7 mouse cellular contexts compared by ENCODE assay signal in genomic region chr7:126272770-126273311, GRCm38 (mm10). TPM values are rescaled to one million over a fixed set of nuclear protein-coding genes. Genes with fewer than 3 reads are reported as not detected.
DNase-seq lines count a peak whose midpoint lies in the region; ATAC-seq and TF ChIP-seq lines count a peak whose summit lies in the region.

No protein-coding gene starts in this region.

- no peaks in the 10 kb centered on the region for H3K27me3 ChIP-seq in lung, postnatal 0 days (replicated peaks; ENCODE audit: insufficient read depth, low read length)
- peaks cover 21% of the 10 kb centered on the region for H3K27me3 ChIP-seq in hindbrain, embryonic 10.5 days (ENCODE audit: insufficient read depth, poor library complexity, severe bottlenecking)
- peaks cover 15% of the 10 kb centered on the region for H3K27me3 ChIP-seq in liver, postnatal 0 days (ENCODE audit: insufficient read depth, low read length)

- no peaks in the 10 kb centered on the region for H3K9me3 ChIP-seq in lung, postnatal 0 days (ENCODE audit: low read length)
- H3K9me3 ChIP-seq in hindbrain, embryonic 10.5 days = no peaks in the 10 kb centered on the region
- H3K9me3 ChIP-seq in liver, postnatal 0 days (ENCODE audit: low read length) = no peaks in the 10 kb centered on the region

- peaks cover 16% of the 10 kb centered on the region for H3K4me1 ChIP-seq in lung, postnatal 0 days (ENCODE audit: insufficient read depth, low read depth, low read length)
- H3K4me1 ChIP-seq in hindbrain, embryonic 10.5 days (replicated peaks) = peaks cover 63% of the 10 kb centered on the region
- H3K4me1 ChIP-seq in liver, postnatal 0 days (ENCODE audit: insufficient read depth) = peaks cover 35% of the 10 kb centered on the region

- H3K4me3 ChIP-seq in lung, postnatal 0 days (ENCODE audit: low read depth, low read length) = peak overlapping the region; percentile 71
- H3K4me3 ChIP-seq in hindbrain, embryonic 10.5 days = peak overlapping the region; percentile 86
- peak overlapping the region; percentile 60 for H3K4me3 ChIP-seq in liver, postnatal 0 days (ENCODE audit: low read depth, low read length)

- peak overlapping the region; percentile 100 for H3K4me2 ChIP-seq in lung, postnatal 0 days (replicated peaks; ENCODE audit: low read depth, low read length)
- peak overlapping the region; percentile 91 for H3K4me2 ChIP-seq in liver, postnatal 0 days (ENCODE audit: low read depth, low read length)

- no peak for TF ChIP-seq EP300 in lung, postnatal 0 days (IDR thresholded peaks at IDR 0.05)
- no peak for TF ChIP-seq EP300 in liver, postnatal 0 days (IDR thresholded peaks at IDR 0.05; ENCODE audit: low read depth)

- under 1% methylated on average over 33 of the region's 38 CpGs for WGBS in lung, postnatal 0 days
- WGBS in hindbrain, embryonic 10.5 days = under 1% methylated on average over 38 of the region's 38 CpGs
- under 1% methylated on average over 38 of the region's 38 CpGs for WGBS in liver, postnatal 0 days (ENCODE audit: insufficient replicate concordance)

- H3K9ac ChIP-seq in lung, postnatal 0 days (replicated peaks; ENCODE audit: low read depth) = peak overlapping the region; percentile 70
- peak overlapping the region; percentile 80 for H3K9ac ChIP-seq in liver, postnatal 0 days (replicated peaks)

- H3K36me3 ChIP-seq in lung, postnatal 0 days (ENCODE audit: insufficient read depth, low read length) = no peaks in the 10 kb centered on the region
- H3K36me3 ChIP-seq in hindbrain, embryonic 10.5 days = peaks cover 38% of the 10 kb centered on the region
- no peaks in the 10 kb centered on the region; the same call in 1 of the 2 replicates for H3K36me3 ChIP-seq in liver, postnatal 0 days (replicated peaks; ENCODE audit: insufficient read depth, low read length)

- no peak for TF ChIP-seq CTCF in lung, postnatal 0 days (IDR thresholded peaks at IDR 0.05)
- no peak for TF ChIP-seq CTCF in liver, postnatal 0 days (IDR thresholded peaks at IDR 0.05; ENCODE audit: low read depth)

- H3K27ac ChIP-seq in lung, postnatal 0 days (ENCODE audit: low read length) = no peak overlapping the region
- peak overlapping the region; percentile 99 for H3K27ac ChIP-seq in hindbrain, embryonic 10.5 days
- H3K27ac ChIP-seq in liver, postnatal 0 days (ENCODE audit: low read depth) = peak overlapping the region; percentile 83

- ATAC-seq in lung, postnatal 0 days = peak; percentile 0; the same call in 1 of the 2 replicates
- no peak for ATAC-seq in liver, postnatal 0 days

- no peak for DNase-seq in lung, postnatal 0 days (ENCODE audit: low spot score)
- no peak for DNase-seq in lung, postnatal 14 days
- peak; percentile 72 to 74 for DNase-seq in cerebellum, postnatal 10 days
- peak; percentile 60 for DNase-seq in hindbrain, embryonic 10.5 days (ENCODE audit: low spot score)
- peak; percentile 23 for DNase-seq in liver, postnatal 0 days
- peak; percentile 50 to 60 for DNase-seq in thymus, postnatal 36 days
- DNase-seq in adrenal gland, postnatal 4 days (ENCODE audit: low spot score in 2 of 2) = no peak

RNA-seq across cellular contexts. Expression of gene Sbk1, which starts 0.4 kb away (rescaled TPM):
- polyA plus RNA-seq in lung, postnatal 0 days (2015; fragmentation: Nextera tagmentation; extraction: Ambion mirVana) = 5.5 and 5.7 TPM in 2 replicates
- polyA plus RNA-seq in hindbrain, embryonic 10.5 days (2016; fragmentation: Nextera tagmentation; extraction: Ambion mirVana) = 100 and 180 TPM in 2 replicates
- 5.2 and 6.5 TPM in 2 replicates for polyA plus RNA-seq in liver, postnatal 0 days (2015; fragmentation: Nextera tagmentation; extraction: Ambion mirVana)
- total RNA-seq in adrenal gland, postnatal 4 days (2021) = 10 to 100 TPM; 60.4 to 60.6 TPM

Comparison
In these comparisons a context has a peak if more than half of its experiments do, and no peak if none do; other contexts are left out.
1. DNase-seq: peak in cerebellum, postnatal 10 days (2 of 2), hindbrain, embryonic 10.5 days (single experiment), liver, postnatal 0 days (single experiment) and thymus, postnatal 36 days (2 of 2); none in lung, postnatal 0 days (single experiment), lung, postnatal 14 days (single experiment) and adrenal gland, postnatal 4 days (0 of 2).
2. RNA of gene Sbk1, which starts 0.4 kb away (polyA plus RNA-seq): 100 to 180 TPM in hindbrain, embryonic 10.5 days; 5.5 to 5.7 TPM in lung, postnatal 0 days and 5.2 to 6.5 TPM in liver, postnatal 0 days; every median in the first group is over 10 times any median in the second.
3. Peak in every context shown above with its lines, with median percentiles within 50 percentile points of each other: H3K4me3 ChIP-seq.